Mouse (Mus musculus) MEL (cell line): ENCODE measurements around the gene Aspdh.

ENCODE experiments used
- CTCF ChIP-seq, 3 experiments: IDR thresholded peaks in 2 of 3; conservative IDR thresholded peaks in 1 of 3; 2 replicates each; pipeline ENCODE4 v1.5.1; 2011 to 2012; ENCODE audit warnings: low read length in 3 of 3, low read depth in 2 of 3, mild to moderate bottlenecking in 2 of 3, improper control_type of control experiment in 1 of 3, inconsistent platforms in 1 of 3, mixed read lengths in 1 of 3, moderate library complexity in 1 of 3; ENCODE audit not compliant: control insufficient read depth in 1 of 3, insufficient read depth in 1 of 3, poor library complexity in 1 of 3, severe bottlenecking in 1 of 3
- EP300 ChIP-seq, 2 experiments: IDR thresholded peaks; 2 replicates each; pipeline ENCODE4 v1.6.1; 2011; ENCODE audit warnings: improper control_type of control experiment in 2 of 2, low read length in 2 of 2, low read depth in 1 of 2, mild to moderate bottlenecking in 1 of 2
- GATA1 ChIP-seq: IDR thresholded peaks from 2 replicates; pipeline ENCODE4 v1.6.1; 2011; ENCODE audit warnings: low read depth, low read length, improper control_type of control experiment
- HCFC1 ChIP-seq: IDR thresholded peaks from 2 replicates; pipeline ENCODE4 v1.6.1; 2012; ENCODE audit warnings: low read depth, mild to moderate bottlenecking, inconsistent platforms, low read length, improper control_type of control experiment, moderate library complexity
- JUND ChIP-seq: IDR thresholded peaks from 2 replicates; pipeline ENCODE4 v1.6.1; 2011; ENCODE audit warnings: low read depth, mild to moderate bottlenecking, improper control_type of control experiment, low read length
- MEF2A ChIP-seq: IDR thresholded peaks from 2 replicates; pipeline ENCODE4 v1.6.1; 2014; ENCODE audit warnings: low read depth, mild to moderate bottlenecking, inconsistent platforms, low read length, improper control_type of control experiment; ENCODE audit not compliant: poor library complexity, insufficient replicate concordance, severe bottlenecking; ENCODE audit errors: extremely low read depth
- MXI1 ChIP-seq: IDR thresholded peaks from 2 replicates; pipeline ENCODE4 v1.6.1; 2011; ENCODE audit warnings: mild to moderate bottlenecking, low read depth, low read length, improper control_type of control experiment
- MYB ChIP-seq: IDR thresholded peaks from 2 replicates; pipeline ENCODE4 v1.6.1; 2011; ENCODE audit warnings: mild to moderate bottlenecking, low read depth, low read length, improper control_type of control experiment
- POLR2A ChIP-seq, 2 experiments: IDR thresholded peaks; 2 replicates each; pipeline ENCODE4 v1.6.1; 2011 to 2012; ENCODE audit warnings: low read length in 2 of 2, mild to moderate bottlenecking in 2 of 2, control low read depth in 1 of 2, improper control_type of control experiment in 1 of 2, low read depth in 1 of 2, moderate library complexity in 1 of 2; ENCODE audit not compliant: control insufficient read depth in 1 of 2, insufficient read depth in 1 of 2, poor library complexity in 1 of 2
- POLR2AphosphoS2 ChIP-seq: IDR thresholded peaks from 2 replicates; pipeline ENCODE4 v1.6.1; 2011; ENCODE audit warnings: low read length, improper control_type of control experiment
- RCOR1 ChIP-seq: IDR thresholded peaks from 2 replicates; pipeline ENCODE4 v1.6.1; 2012; ENCODE audit warnings: low read depth, mild to moderate bottlenecking, inconsistent platforms, low read length, improper control_type of control experiment
- TAL1 ChIP-seq: IDR thresholded peaks from 2 replicates; pipeline ENCODE4 v1.6.1; 2012; ENCODE audit warnings: mild to moderate bottlenecking, inconsistent platforms, low read length, moderate library complexity, mixed read lengths
- TBP ChIP-seq: IDR thresholded peaks from 2 replicates; pipeline ENCODE4 v1.8.0; 2011; ENCODE audit warnings: low read depth, low read length, improper control_type of control experiment
- ZNF384 ChIP-seq: IDR thresholded peaks from 2 replicates; pipeline ENCODE4 v1.6.1; 2012; ENCODE audit warnings: low read depth, mild to moderate bottlenecking, inconsistent platforms, low read length, improper control_type of control experiment

DNA sequence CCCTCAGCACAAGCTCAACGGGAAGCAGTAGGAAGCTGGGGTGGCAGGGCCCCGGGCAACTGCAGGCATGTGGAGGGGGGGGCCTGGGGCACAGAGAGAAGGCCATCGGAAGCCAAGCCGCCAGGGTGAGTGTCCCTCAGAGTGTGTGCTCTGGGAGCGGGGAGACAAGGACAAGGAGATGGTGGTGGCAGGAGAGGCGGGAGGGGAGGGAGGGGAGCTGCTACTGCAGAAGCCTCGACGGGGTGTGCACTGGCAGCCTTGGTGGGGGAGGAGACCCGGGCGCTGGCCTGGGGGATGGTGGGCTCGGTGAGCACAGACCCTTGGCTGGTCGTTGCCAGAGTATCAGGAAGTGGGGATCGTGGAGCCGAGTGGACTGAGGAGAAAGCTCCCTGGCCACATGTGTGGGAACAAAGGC lies 22.8 kb upstream of the Aspdh start:
- TF ChIP-seq CTCF (IDR thresholded peaks at IDR 0.05 in 2 of 3, conservative IDR thresholded peaks at IDR 0.05 in 1 of 3; ENCODE audit: control insufficient read depth in 1 of 3, insufficient read depth in 1 of 3, low read depth in 2 of 3, low read length in 3 of 3, poor library complexity in 1 of 3, severe bottlenecking in 1 of 3) (no peak), TBP (no peak), MEF2A (no peak), ZNF384 (no peak), MXI1 (no peak), POLR2AphosphoS2 (no peak), EP300 (IDR thresholded peaks at IDR 0.05; ENCODE audit: low read depth in 1 of 2, low read length in 2 of 2) (no peak), JUND (no peak), POLR2A (IDR thresholded peaks at IDR 0.05; ENCODE audit: control insufficient read depth in 1 of 2, insufficient read depth in 1 of 2, low read depth in 1 of 2, low read length in 2 of 2, poor library complexity in 1 of 2) (no peak), HCFC1 (no peak), TAL1 (no peak), RCOR1 (no peak), MYB (no peak), GATA1 (no peak)
